Mouse (Mus musculus) embryonic facial prominence, embryonic 13.5 days (tissue): ENCODE measurements around the gene Amdhd2. TPM values are rescaled to one million over a fixed set of nuclear protein-coding genes. Genes with fewer than 3 reads are reported as not detected.
A peak's percentile ranks its signal among the peaks of the same experiment; 100 is the strongest.

Source experiments
- ATAC-seq: fragments of 200-750 bp; cut with Nextera tagmentation; 2 replicates; pipeline ENCODE4 v1.8.0; 2017; ENCODE audit warnings: low read depth; ENCODE audit not compliant: insufficient number of reproducible peaks, insufficient read depth, low FRiP score, low TSS enrichment
- H3K27ac ChIP-seq: fragments of 300-500 bp; sonication (generic); 2 replicates; pipeline ENCODE4 v1.5.1; 2015; ENCODE audit warnings: moderate library complexity, mild to moderate bottlenecking, inconsistent platforms
- H3K27me3 ChIP-seq: fragments of 300-500 bp; sonication (generic); 2 replicates; pipeline ENCODE4 v1.6.1; 2015; ENCODE audit warnings: mild to moderate bottlenecking, inconsistent platforms
- H3K36me3 ChIP-seq: fragments of 300-500 bp; sonication (generic); 2 replicates; pipeline ENCODE4 v1.6.1; 2015; ENCODE audit warnings: mild to moderate bottlenecking, inconsistent platforms
- H3K4me1 ChIP-seq: fragments of 300-500 bp; sonication (generic); 2 replicates; pipeline ENCODE4 v1.6.1; 2015; ENCODE audit warnings: inconsistent platforms
- H3K4me2 ChIP-seq: fragments of 300-500 bp; sonication (generic); 2 replicates; pipeline ENCODE4 v1.6.1; 2015; ENCODE audit warnings: moderate library complexity, mild to moderate bottlenecking, inconsistent platforms
- H3K4me3 ChIP-seq: fragments of 300-500 bp; sonication (generic); 2 replicates; pipeline ENCODE4 v1.5.1; 2015; ENCODE audit warnings: mild to moderate bottlenecking, inconsistent platforms
- H3K9ac ChIP-seq: fragments of 300-500 bp; sonication (generic); 2 replicates; pipeline ENCODE4 v1.6.1; 2015; ENCODE audit warnings: mild to moderate bottlenecking, inconsistent platforms
- H3K9me3 ChIP-seq: fragments of 300-500 bp; sonication (generic); 2 replicates; pipeline ENCODE4 v1.6.1; 2016; ENCODE audit warnings: inconsistent platforms
- WGBS: fragments of 180-500 bp; shearing (Covaris S2); methylation state at CpG from one replicate; pipeline ENCODE4 v1.1.7; 2015; ENCODE audit warnings: mixed read lengths; 5-methylcytosine and 5-hydroxymethylcytosine counted together
- polyA plus RNA-seq: library from polyadenylated mRNA; unstranded; fragments of >200 nt; fragmentation: Nextera tagmentation; extraction: Ambion mirVana; gene quantifications from 2 replicates; pipeline ENCODE4 v1.2.1, GENCODE M21; 2015

The Amdhd2 gene
- polyA plus RNA-seq, 1 experiment from 2014 or later: 41.4 TPM

- Histone ChIP-seq H3K27ac (peak overlapping the region; percentile 60), H3K36me3 (no peaks in the 10 kb centered on the region), H3K9ac (peak overlapping the region; percentile 89), H3K4me3 (peak overlapping the region; percentile 71), H3K4me1 (peaks cover 84% of the 10 kb centered on the region), H3K9me3 (no peaks in the 10 kb centered on the region), H3K4me2 (peak overlapping the region; percentile 96), H3K27me3 (peaks cover 5% of the 10 kb centered on the region; the same call in 1 of the 2 replicates)
- WGBS: 5% methylated on average over 61 of the region's 62 CpGs
- ATAC-seq: no peak
These were observed 43.1 kb upstream of the Amdhd2 start for GRCm38 (mm10) chr17:24206451-24207351.

- H3K9ac ChIP-seq: peak overlapping the region; percentile 89
- peak overlapping the region; percentile 71 for H3K4me3 ChIP-seq
- H3K36me3 ChIP-seq: no peaks in the 10 kb centered on the region
- no peak for ATAC-seq
- H3K27me3 ChIP-seq: peaks cover 5% of the 10 kb centered on the region; the same call in 1 of the 2 replicates
- H3K9me3 ChIP-seq: no peaks in the 10 kb centered on the region
- H3K4me1 ChIP-seq: peaks cover 76% of the 10 kb centered on the region
- H3K27ac ChIP-seq: peak overlapping the region; percentile 60
- H3K4me2 ChIP-seq: peak overlapping the region; percentile 96
- WGBS: 8% methylated on average over 15 of the region's 15 CpGs
These were observed 42.4 kb upstream of the Amdhd2 start for GRCm38 (mm10) chr17:24205908-24206361.

- no peaks in the 10 kb centered on the region for H3K36me3 ChIP-seq
- H3K4me1 ChIP-seq: peaks cover 71% of the 10 kb centered on the region
- no peaks in the 10 kb centered on the region for H3K9me3 ChIP-seq
- peak within 1 kb of the TSS; percentile 60 for H3K27ac ChIP-seq
- peak within 1 kb of the TSS; percentile 71 for H3K4me3 ChIP-seq
- peaks cover 5% of the 10 kb centered on the region; the same call in 1 of the 2 replicates for H3K27me3 ChIP-seq
- ATAC-seq: peak; percentile 65
- peak within 1 kb of the TSS; percentile 96 for H3K4me2 ChIP-seq
- under 1% methylated on average over 59 of the region's 65 CpGs for WGBS
- H3K9ac ChIP-seq: peak within 1 kb of the TSS; percentile 89
These were observed 41.8 kb upstream of the Amdhd2 start, which contains the start of gene Tbc1d24 for GRCm38 (mm10) chr17:24205284-24205888. Tbc1d24 (minus strand) TSS chr17:24205562.

- Histone ChIP-seq H3K4me3 (peak overlapping the region; percentile 71), H3K9ac (peak overlapping the region; percentile 89), H3K27ac (peak overlapping the region; percentile 28), H3K36me3 (no peaks in the 10 kb centered on the region), H3K27me3 (peaks cover 5% of the 10 kb centered on the region; the same call in 1 of the 2 replicates), H3K4me1 (peaks cover 68% of the 10 kb centered on the region), H3K4me2 (peak overlapping the region; percentile 96), H3K9me3 (no peaks in the 10 kb centered on the region)
- ATAC-seq: no peak
- WGBS: 7% methylated on average over 7 of the region's 7 CpGs
These were observed 41.3 kb upstream of the Amdhd2 start for GRCm38 (mm10) chr17:24204846-24205245.

GRCm38 (mm10) chr17:24203611-24204534, 40.3 kb upstream of the Amdhd2 start:
- Histone ChIP-seq H3K9me3 (no peaks in the 10 kb centered on the region), H3K27me3 (peaks cover 5% of the 10 kb centered on the region; the same call in 1 of the 2 replicates), H3K27ac (no peak overlapping the region), H3K4me2 (peak overlapping the region; percentile 96), H3K4me1 (peaks cover 59% of the 10 kb centered on the region), H3K4me3 (peak overlapping the region; percentile 71), H3K36me3 (no peaks in the 10 kb centered on the region), H3K9ac (peak overlapping the region; percentile 89)
- no peak for ATAC-seq
- WGBS: 73% methylated on average over 3 of the region's 3 CpGs

- no peaks in the 10 kb centered on the region for H3K9me3 ChIP-seq
- no peak overlapping the region for H3K9ac ChIP-seq
- peaks cover 51% of the 10 kb centered on the region for H3K4me1 ChIP-seq
- no peaks in the 10 kb centered on the region for H3K36me3 ChIP-seq
- peak overlapping the region; percentile 96; the same call in 1 of the 2 replicates for H3K4me2 ChIP-seq
- H3K27me3 ChIP-seq: peaks cover 5% of the 10 kb centered on the region; the same call in 1 of the 2 replicates
- ATAC-seq: no peak
- no peak overlapping the region for H3K4me3 ChIP-seq
- WGBS: 39% methylated on average over 4 of the region's 4 CpGs
- no peak overlapping the region for H3K27ac ChIP-seq
These were observed 39.5 kb upstream of the Amdhd2 start for GRCm38 (mm10) chr17:24203068-24203467.

- peaks cover 3% of the 10 kb centered on the region; the same call in 1 of the 2 replicates for H3K27me3 ChIP-seq
- no peak overlapping the region for H3K4me2 ChIP-seq
- H3K27ac ChIP-seq: no peak overlapping the region
- no peaks in the 10 kb centered on the region for H3K9me3 ChIP-seq
- WGBS: 83% methylated on average over 4 of the region's 4 CpGs
- ATAC-seq: no peak
- no peak overlapping the region for H3K9ac ChIP-seq
- H3K4me3 ChIP-seq: no peak overlapping the region
- H3K4me1 ChIP-seq: peaks cover 32% of the 10 kb centered on the region
- H3K36me3 ChIP-seq: no peaks in the 10 kb centered on the region
These were observed 37.5 kb upstream of the Amdhd2 start for GRCm38 (mm10) chr17:24201092-24201491.

- Histone ChIP-seq H3K9ac (0 out of 2 replicates have a peak overlapping the region, but pooled peaks have one; percentile 11), H3K27ac (no peak overlapping the region), H3K27me3 (no peaks in the 10 kb centered on the region), H3K4me1 (peaks cover 23% of the 10 kb centered on the region), H3K4me2 (no peak overlapping the region), H3K36me3 (no peaks in the 10 kb centered on the region), H3K9me3 (no peaks in the 10 kb centered on the region), H3K4me3 (no peak overlapping the region)
- no peak for ATAC-seq
- 73% methylated on average over 4 of the region's 4 CpGs for WGBS
These were observed 36.2 kb upstream of the Amdhd2 start for GRCm38 (mm10) chr17:24199741-24200140.

GRCm38 (mm10) chr17:24199252-24199651, 35.7 kb upstream of the Amdhd2 start:
- no peak for ATAC-seq
- Histone ChIP-seq H3K36me3 (no peaks in the 10 kb centered on the region), H3K27ac (no peak overlapping the region), H3K4me1 (peaks cover 18% of the 10 kb centered on the region), H3K9ac (no peak overlapping the region), H3K4me2 (no peak overlapping the region), H3K4me3 (no peak overlapping the region), H3K27me3 (no peaks in the 10 kb centered on the region), H3K9me3 (no peaks in the 10 kb centered on the region)
- WGBS: 77% methylated on average over 4 of the region's 4 CpGs

GRCm38 (mm10) chr17:24197032-24197824, 33.7 kb upstream of the Amdhd2 start:
- Histone ChIP-seq H3K4me3 (no peak overlapping the region), H3K4me2 (no peak overlapping the region), H3K9ac (no peak overlapping the region), H3K36me3 (no peaks in the 10 kb centered on the region), H3K4me1 (0 out of 2 replicates have a peak, but pooled peaks cover 3% of the 10 kb centered on the region), H3K27ac (no peak overlapping the region), H3K27me3 (no peaks in the 10 kb centered on the region), H3K9me3 (no peaks in the 10 kb centered on the region)
- ATAC-seq: no peak
- WGBS: 69% methylated on average over 15 of the region's 15 CpGs
